Mouse (Mus musculus) right cerebral cortex, postnatal 4 days (tissue): ENCODE data around the gene Slc51a.
"Not testable (repeated sequence)": the region's sequence is repeated elsewhere in the genome, so short reads cannot be mapped to it uniquely, and the experiment has no call there.

ENCODE experiments used
- DNase-seq: peaks from one replicate; pipeline ENCODE4 v3.0.0-alpha.2; 2022

Slc51a gene

GRCm38 (mm10) chr16:32509066-32509942, 21.6 kb upstream of the Slc51a start:
- no peak for DNase-seq

- no peak for DNase-seq
Observed at GRCm38 (mm10) chr16:32508506-32509065, 20.9 kb upstream of the Slc51a start.

- no peak for DNase-seq
Observed at GRCm38 (mm10) chr16:32508035-32508434, 20.4 kb upstream of the Slc51a start.

- peak; percentile 46 for DNase-seq
Observed at GRCm38 (mm10) chr16:32507407-32507806, 19.7 kb upstream of the Slc51a start.

- no peak for DNase-seq
Observed at GRCm38 (mm10) chr16:32506868-32507267, 19.2 kb upstream of the Slc51a start.

- no peak for DNase-seq
Observed at GRCm38 (mm10) chr16:32506298-32506697, 18.6 kb upstream of the Slc51a start.

- no peak for DNase-seq
Observed at GRCm38 (mm10) chr16:32503633-32504032, 16.0 kb upstream of the Slc51a start.

- DNase-seq, result no peak
Observed at GRCm38 (mm10) chr16:32502621-32503335, 15.1 kb upstream of the Slc51a start.

GRCm38 (mm10) chr16:32501459-32501858, 13.8 kb upstream of the Slc51a start:
- DNase-seq, result no peak

GRCm38 (mm10) chr16:32499430-32500037, 11.9 kb upstream of the Slc51a start:
- DNase-seq, result peak; percentile 89

GRCm38 (mm10) chr16:32498996-32499395, 11.3 kb upstream of the Slc51a start:
- no peak for DNase-seq

GRCm38 (mm10) chr16:32495965-32496364, 8.3 kb upstream of the Slc51a start, which contains the start of gene Zdhhc19:
Gene Zdhhc19, plus strand, starts transcription at chr16:32496265.
- no peak for DNase-seq

GRCm38 (mm10) chr16:32494371-32494770, 6.7 kb upstream of the Slc51a start:
- not testable (repeated sequence) for DNase-seq

- DNase-seq, result no peak
Observed at GRCm38 (mm10) chr16:32488939-32489338, 1.3 kb upstream of the Slc51a start.

- no peak for DNase-seq
Observed at GRCm38 (mm10) chr16:32486046-32486445, 1.6 kb downstream of the Slc51a start.

- DNase-seq, result no peak
Observed at GRCm38 (mm10) chr16:32485209-32485608, 2.5 kb downstream of the Slc51a start.

GRCm38 (mm10) chr16:32484431-32484871, 3.2 kb downstream of the Slc51a start:
- no peak for DNase-seq

- no peak for DNase-seq
Observed at GRCm38 (mm10) chr16:32479415-32479814, 8.3 kb downstream of the Slc51a start.

- no peak for DNase-seq
Observed at GRCm38 (mm10) chr16:32477315-32477714, 10.4 kb downstream of the Slc51a start.

- no peak for DNase-seq
Observed at GRCm38 (mm10) chr16:32472276-32473015, 15.2 kb downstream of the Slc51a start.

GRCm38 (mm10) chr16:32469404-32470105, 18.1 kb downstream of the Slc51a start:
- no peak for DNase-seq

GRCm38 (mm10) chr16:32468488-32468887, 19.2 kb downstream of the Slc51a start:
- no peak for DNase-seq
